Mouse (Mus musculus): ENCODE results near the gene Cdkn2aipnl. TPM values are rescaled to one million over a fixed set of nuclear protein-coding genes. Genes with fewer than 3 reads are reported as not detected.

The Cdkn2aipnl gene
- polyA plus RNA-seq, 1 experiment from 2014 or later, result 104 TPM

- Histone ChIP-seq H3K27me3 (no peaks in the 10 kb centered on the region), H3K4me3 (no peak overlapping the region), H3K4me2 (replicated peaks) (no peak overlapping the region), H3K4me1 (no peaks in the 10 kb centered on the region), H3K36me3 (no peaks in the 10 kb centered on the region), H3K27ac (no peak overlapping the region), H3K9me3 (no peaks in the 10 kb centered on the region), H3K9ac (no peak overlapping the region)
- no peak for ATAC-seq (ENCODE audit: insufficient number of reproducible peaks, insufficient read depth, low FRiP score, low TSS enrichment)
- WGBS, result 52% methylated on average over 5 of the region's 5 CpGs
Measured at GRCm38 (mm10) chr11:51935636-51936434, 31.6 kb upstream of the Cdkn2aipnl start.

DNA sequence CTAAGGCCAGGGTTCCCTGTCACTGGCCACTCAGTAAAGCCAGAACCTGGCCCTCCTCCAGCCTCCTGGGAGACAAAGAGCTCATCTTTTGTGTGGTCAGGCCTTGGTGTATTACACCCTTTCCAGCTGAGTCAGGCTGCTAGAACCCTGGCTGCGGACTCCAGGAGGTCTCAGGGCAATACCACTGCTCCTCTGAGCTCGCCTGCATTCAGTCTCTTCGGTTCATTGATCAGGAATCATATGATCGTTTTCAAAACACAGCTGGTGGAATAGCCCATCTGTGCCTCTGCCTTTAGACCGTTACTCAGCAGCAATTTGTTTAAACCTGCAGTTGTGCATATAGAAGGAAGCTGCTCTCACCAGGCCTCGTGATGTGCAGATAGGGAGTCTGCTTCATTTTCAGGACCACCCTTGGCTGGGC lies 30.1 kb upstream of the Cdkn2aipnl start:
- H3K36me3 ChIP-seq, result no peaks in the 10 kb centered on the region
- ATAC-seq (ENCODE audit: insufficient number of reproducible peaks, insufficient read depth, low FRiP score, low TSS enrichment), result no peak
- H3K4me3 ChIP-seq, result no peak overlapping the region
- 66% methylated on average over 6 of the region's 6 CpGs for WGBS
- H3K4me1 ChIP-seq, result peaks cover 1% of the 10 kb centered on the region
- no peak overlapping the region for H3K4me2 ChIP-seq (replicated peaks)
- H3K9me3 ChIP-seq, result no peaks in the 10 kb centered on the region
- no peak overlapping the region for H3K27ac ChIP-seq
- H3K9ac ChIP-seq, result no peak overlapping the region
- H3K27me3 ChIP-seq, result no peaks in the 10 kb centered on the region

- Histone ChIP-seq H3K4me3 (no peak overlapping the region), H3K4me2 (replicated peaks) (no peak overlapping the region), H3K36me3 (no peaks in the 10 kb centered on the region), H3K27ac (no peak overlapping the region), H3K4me1 (peaks cover 15% of the 10 kb centered on the region), H3K9me3 (no peaks in the 10 kb centered on the region), H3K27me3 (no peaks in the 10 kb centered on the region), H3K9ac (no peak overlapping the region)
- WGBS, result 79% methylated on average over 12 of the region's 12 CpGs
- no peak for ATAC-seq (ENCODE audit: insufficient number of reproducible peaks, insufficient read depth, low FRiP score, low TSS enrichment)
Measured at GRCm38 (mm10) chr11:51938817-51939589, 28.5 kb upstream of the Cdkn2aipnl start.

DNA sequence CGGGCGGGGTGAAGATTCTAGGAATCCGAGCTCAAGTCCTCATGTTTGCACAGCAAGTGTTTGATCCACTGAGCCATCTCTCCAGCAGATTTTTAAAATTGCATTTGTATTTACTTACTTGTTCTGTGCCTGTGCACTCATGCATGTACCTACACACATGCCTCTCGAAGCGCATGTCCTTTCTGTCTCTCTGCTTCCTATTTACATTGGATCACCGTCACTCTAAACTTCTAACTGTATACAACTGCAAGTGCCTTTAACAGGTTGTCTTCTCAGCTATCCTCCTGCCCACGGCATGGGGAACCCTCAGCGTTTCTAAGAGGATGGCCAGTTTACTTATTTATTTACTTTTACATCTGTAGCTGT lies 27.9 kb upstream of the Cdkn2aipnl start:
- 76% methylated on average over 8 of the region's 8 CpGs for WGBS
- no peak for ATAC-seq (ENCODE audit: insufficient number of reproducible peaks, insufficient read depth, low FRiP score, low TSS enrichment)
- no peak overlapping the region for H3K4me3 ChIP-seq

DNA sequence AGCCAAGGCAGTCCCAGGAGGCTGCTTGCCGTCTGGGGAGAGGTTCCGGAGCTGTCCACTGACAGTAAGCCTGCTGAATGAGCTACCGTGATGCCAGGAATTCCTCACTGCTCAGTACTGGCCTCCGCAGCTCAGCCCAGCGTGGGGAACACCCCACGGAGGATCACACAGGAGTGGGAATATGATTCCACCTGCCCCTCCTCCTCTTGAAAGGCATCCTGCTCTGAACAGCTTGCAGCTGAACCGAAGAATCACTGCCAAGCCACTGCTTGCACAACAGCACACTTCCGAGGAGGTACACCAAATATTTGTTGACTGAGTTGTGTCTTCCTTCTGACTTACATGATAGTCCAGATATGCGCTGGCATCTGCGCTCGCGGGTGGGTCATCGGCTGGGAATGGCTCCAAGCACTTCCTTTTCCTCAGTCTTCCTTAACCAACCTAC lies 26.9 kb upstream of the Cdkn2aipnl start:
- Histone ChIP-seq H3K27ac (no peak overlapping the region), H3K9me3 (no peaks in the 10 kb centered on the region), H3K9ac (no peak overlapping the region), H3K4me2 (replicated peaks) (no peak overlapping the region), H3K4me1 (peaks cover 20% of the 10 kb centered on the region), H3K27me3 (no peaks in the 10 kb centered on the region), H3K4me3 (no peak overlapping the region), H3K36me3 (no peaks in the 10 kb centered on the region)
- WGBS, result 59% methylated on average over 13 of the region's 13 CpGs
- no peak for ATAC-seq (ENCODE audit: insufficient number of reproducible peaks, insufficient read depth, low FRiP score, low TSS enrichment)

More for the DNA sequence above, 27.9 kb upstream of the Cdkn2aipnl start:
- H3K36me3 ChIP-seq, result no peaks in the 10 kb centered on the region
- H3K4me1 ChIP-seq, result peaks cover 15% of the 10 kb centered on the region
- no peaks in the 10 kb centered on the region for H3K27me3 ChIP-seq
- no peak overlapping the region for H3K4me2 ChIP-seq (replicated peaks)
- H3K9me3 ChIP-seq, result no peaks in the 10 kb centered on the region
- H3K27ac ChIP-seq, result no peak overlapping the region
- H3K9ac ChIP-seq, result no peak overlapping the region

GRCm38 (mm10) chr11:51942602-51943499 lies 24.6 kb upstream of the Cdkn2aipnl start:
- H3K4me3 ChIP-seq, result no peak overlapping the region
- peak overlapping the region; percentile 65 for H3K27ac ChIP-seq
- H3K4me2 ChIP-seq (replicated peaks), result peak overlapping the region; percentile 21
- peaks cover 22% of the 10 kb centered on the region for H3K4me1 ChIP-seq
- H3K9ac ChIP-seq, result no peak overlapping the region
- no peaks in the 10 kb centered on the region for H3K36me3 ChIP-seq
- WGBS, result 37% methylated on average over 15 of the region's 15 CpGs
- H3K27me3 ChIP-seq, result no peaks in the 10 kb centered on the region
- no peaks in the 10 kb centered on the region for H3K9me3 ChIP-seq
- peak; percentile 55; the same call in 1 of the 2 replicates for ATAC-seq (ENCODE audit: insufficient number of reproducible peaks, insufficient read depth, low FRiP score, low TSS enrichment)

DNA sequence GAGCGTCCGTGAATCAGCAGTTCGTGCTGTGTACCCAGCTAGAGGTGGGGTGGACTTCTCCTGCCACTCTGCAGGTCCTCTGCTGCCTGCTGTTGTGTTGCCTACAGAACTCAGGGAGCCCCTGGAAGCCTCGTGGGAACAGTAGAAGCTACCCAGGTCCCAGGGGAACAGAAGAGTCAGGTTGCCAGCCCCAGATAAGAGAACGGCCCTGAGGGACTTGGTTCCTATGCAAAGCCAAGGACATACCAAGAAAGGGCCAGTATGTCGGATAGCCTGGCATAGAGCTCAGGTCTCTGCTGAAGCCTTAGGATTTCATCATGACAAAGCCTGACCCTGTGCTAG lies 24.0 kb upstream of the Cdkn2aipnl start:
- no peaks in the 10 kb centered on the region; the same call in 1 of the 2 replicates for H3K9me3 ChIP-seq
- 40% methylated on average over 6 of the region's 6 CpGs for WGBS
- 0 out of 2 replicates have a peak, but pooled peaks have one; percentile 18 for ATAC-seq (ENCODE audit: insufficient number of reproducible peaks, insufficient read depth, low FRiP score, low TSS enrichment)
- H3K4me2 ChIP-seq (replicated peaks), result peak overlapping the region; percentile 21
- H3K27me3 ChIP-seq, result no peaks in the 10 kb centered on the region
- H3K9ac ChIP-seq, result no peak overlapping the region
- no peak overlapping the region for H3K4me3 ChIP-seq
- peaks cover 22% of the 10 kb centered on the region for H3K4me1 ChIP-seq
- no peaks in the 10 kb centered on the region for H3K36me3 ChIP-seq
- peak overlapping the region; percentile 65 for H3K27ac ChIP-seq

GRCm38 (mm10) chr11:51944239-51944638 lies 23.2 kb upstream of the Cdkn2aipnl start:
- WGBS, result 70% methylated on average over 3 of the region's 3 CpGs
- Histone ChIP-seq H3K36me3 (no peaks in the 10 kb centered on the region), H3K9me3 (no peaks in the 10 kb centered on the region; the same call in 1 of the 2 replicates), H3K9ac (no peak overlapping the region), H3K4me1 (peaks cover 22% of the 10 kb centered on the region), H3K4me2 (replicated peaks) (no peak overlapping the region), H3K27me3 (no peaks in the 10 kb centered on the region), H3K4me3 (no peak overlapping the region), H3K27ac (no peak overlapping the region)
- no peak for ATAC-seq (ENCODE audit: insufficient number of reproducible peaks, insufficient read depth, low FRiP score, low TSS enrichment)

DNA sequence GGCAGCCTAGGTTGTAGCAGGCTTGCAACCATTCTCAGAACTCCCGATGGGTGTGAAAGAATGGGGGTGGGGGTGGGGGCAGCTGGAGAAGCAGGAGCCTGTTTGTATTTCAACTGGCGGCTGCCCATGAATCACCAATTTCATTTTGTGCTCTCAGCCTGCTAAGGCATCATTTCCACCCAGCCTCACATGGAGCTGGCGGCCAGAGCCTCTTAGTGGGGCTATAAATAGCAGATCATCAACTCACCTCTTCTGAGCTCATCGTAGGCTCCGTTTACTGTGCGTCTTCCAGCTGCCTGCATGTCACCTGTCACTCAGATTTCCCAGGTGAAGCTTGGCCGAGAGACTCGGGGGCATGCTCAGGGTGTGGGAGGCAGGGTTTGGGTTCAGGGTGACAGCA lies 21.9 kb upstream of the Cdkn2aipnl start:
- Histone ChIP-seq H3K4me2 (replicated peaks) (no peak overlapping the region), H3K4me3 (no peak overlapping the region), H3K4me1 (peaks cover 22% of the 10 kb centered on the region), H3K9ac (no peak overlapping the region), H3K36me3 (no peaks in the 10 kb centered on the region), H3K9me3 (no peaks in the 10 kb centered on the region; the same call in 1 of the 2 replicates), H3K27ac (no peak overlapping the region), H3K27me3 (no peaks in the 10 kb centered on the region)
- 41% methylated on average over 8 of the region's 8 CpGs for WGBS
- ATAC-seq (ENCODE audit: insufficient number of reproducible peaks, insufficient read depth, low FRiP score, low TSS enrichment), result no peak

- no peaks in the 10 kb centered on the region; the same call in 1 of the 2 replicates for H3K9me3 ChIP-seq
- no peaks in the 10 kb centered on the region for H3K27me3 ChIP-seq
- 76% methylated on average over 6 of the region's 6 CpGs for WGBS
- no peak overlapping the region for H3K9ac ChIP-seq
- ATAC-seq (ENCODE audit: insufficient number of reproducible peaks, insufficient read depth, low FRiP score, low TSS enrichment), result no peak
- H3K4me1 ChIP-seq, result peaks cover 22% of the 10 kb centered on the region
- H3K36me3 ChIP-seq, result no peaks in the 10 kb centered on the region
- no peak overlapping the region for H3K4me3 ChIP-seq
- H3K4me2 ChIP-seq (replicated peaks), result no peak overlapping the region
- H3K27ac ChIP-seq, result no peak overlapping the region
Measured at GRCm38 (mm10) chr11:51946144-51946543, 21.3 kb upstream of the Cdkn2aipnl start.

- Histone ChIP-seq H3K9me3 (no peaks in the 10 kb centered on the region; the same call in 1 of the 2 replicates), H3K36me3 (no peaks in the 10 kb centered on the region), H3K4me3 (no peak overlapping the region), H3K27me3 (no peaks in the 10 kb centered on the region), H3K9ac (no peak overlapping the region), H3K4me1 (peaks cover 7% of the 10 kb centered on the region), H3K27ac (no peak overlapping the region), H3K4me2 (replicated peaks) (no peak overlapping the region)
- WGBS, result 79% methylated on average over 9 of the region's 9 CpGs
- no peak for ATAC-seq (ENCODE audit: insufficient number of reproducible peaks, insufficient read depth, low FRiP score, low TSS enrichment)
Measured at GRCm38 (mm10) chr11:51949155-51949840, 18.2 kb upstream of the Cdkn2aipnl start.
